Mouse (Mus musculus) thymus, adult 2 months (tissue): ENCODE measurements at regions not wholly inside any gene's neighbourhood (a gene's known extent, or its start where the extent isn't known, plus 50 kb on each side); places are given as distances from the start of the nearest gene placed in this dataset.

ENCODE experiments used
- DNase-seq: peaks from one replicate; pipeline ENCODE4 v3.0.0; 2021
- H3K27ac ChIP-seq: fragments of 200-500 bp; 2 replicates; pipeline ENCODE4 v1.5.1; 2012; ENCODE audit warnings: low read length, control low read depth; ENCODE audit not compliant: control insufficient read depth, insufficient read depth
- H3K27me3 ChIP-seq: fragments of 200-500 bp; 2 replicates; pipeline ENCODE4 v1.6.1; 2012; ENCODE audit warnings: mild to moderate bottlenecking, low read length, moderate library complexity, mixed read lengths; ENCODE audit not compliant: control insufficient read depth, insufficient read depth
- H3K36me3 ChIP-seq: fragments of 200-500 bp; 2 replicates; pipeline ENCODE4 v1.6.1; 2012; ENCODE audit warnings: mild to moderate bottlenecking, low read length, moderate library complexity; ENCODE audit not compliant: control insufficient read depth, insufficient read depth
- H3K4me1 ChIP-seq: fragments of 200-500 bp; replicated peaks from 2 replicates; pipeline ENCODE4 v1.6.1; 2012; ENCODE audit warnings: low read length; ENCODE audit not compliant: control insufficient read depth, insufficient read depth
- H3K4me3 ChIP-seq: fragments of 200-500 bp; 2 replicates; pipeline ENCODE4 v1.5.1; 2012; ENCODE audit warnings: mild to moderate bottlenecking, low read length, control low read depth, moderate library complexity; ENCODE audit not compliant: control insufficient read depth, insufficient read depth
- CTCF ChIP-seq: fragments of 200-500 bp; IDR thresholded peaks from 2 replicates; pipeline ENCODE4 v1.5.1; 2012; ENCODE audit warnings: mild to moderate bottlenecking, control low read depth, low read length, moderate library complexity, borderline replicate concordance; ENCODE audit not compliant: control insufficient read depth, poor library complexity, insufficient read depth; ENCODE audit errors: extremely low read depth
- POLR2A ChIP-seq: fragments of 200-500 bp; IDR thresholded peaks from 2 replicates; pipeline ENCODE4 v1.6.1; 2012; ENCODE audit warnings: mild to moderate bottlenecking, low read length, control low read depth, moderate library complexity; ENCODE audit not compliant: control insufficient read depth, poor library complexity, insufficient read depth; ENCODE audit errors: extremely low read depth
- WGBS: fragments of 180-500 bp; shearing (Covaris S2); methylation state at CpG from one replicate; pipeline ENCODE4 v1.1.7; 2018; 5-methylcytosine and 5-hydroxymethylcytosine counted together

DNA sequence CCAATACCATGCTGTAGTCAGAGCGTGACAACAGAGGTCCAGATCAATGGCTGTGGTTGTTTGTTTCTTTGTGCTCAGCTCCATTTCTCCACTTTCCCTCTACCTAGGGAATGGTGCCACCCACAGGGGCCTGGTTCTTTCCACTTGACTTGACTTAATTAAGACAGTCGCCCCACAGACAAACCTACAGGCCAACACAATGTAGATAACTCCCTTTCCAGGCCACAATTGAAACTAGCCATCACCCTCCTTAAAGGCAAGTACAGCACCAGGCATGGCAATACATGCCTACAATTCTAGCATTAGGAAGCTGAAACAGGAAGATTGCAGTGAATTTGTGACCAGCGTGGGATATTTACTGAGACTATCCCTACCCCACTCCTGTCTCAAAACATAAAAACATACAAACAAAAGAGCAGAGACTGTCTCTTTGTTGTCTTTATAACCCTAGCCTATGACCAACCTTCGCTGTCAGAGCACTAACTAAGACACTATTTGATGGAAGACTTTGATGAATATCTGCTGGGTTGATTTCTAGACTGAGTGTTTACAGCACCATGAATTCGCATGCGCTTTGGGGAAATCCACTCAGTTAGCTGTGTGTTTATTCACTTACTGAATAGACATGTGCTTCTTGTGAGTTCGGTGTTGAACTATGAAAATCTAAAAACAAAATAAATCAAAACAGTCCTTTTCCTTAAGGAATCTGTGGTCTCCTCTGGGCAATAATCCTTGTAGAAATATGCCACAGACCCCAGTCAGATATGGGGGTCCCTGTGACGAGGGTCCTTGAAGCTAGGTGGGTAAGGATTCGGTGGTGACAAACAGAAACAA, 116.7 kb upstream of the Cpm start:
- no peak overlapping the region for H3K4me3 ChIP-seq
- no peak overlapping the region for H3K27ac ChIP-seq
- TF ChIP-seq POLR2A (no peak), CTCF (no peak)
- no peak for DNase-seq
- H3K27me3 ChIP-seq: no peaks in the 10 kb centered on the region
- no peaks in the 10 kb centered on the region for H3K4me1 ChIP-seq
- 96% methylated on average over 9 of the region's 9 CpGs for WGBS
- H3K36me3 ChIP-seq: no peaks in the 10 kb centered on the region

GRCm38 (mm10) chr10:117511483-117512406, 117.6 kb upstream of the Cpm start:
- 93% methylated on average over 8 of the region's 8 CpGs for WGBS
- TF ChIP-seq POLR2A (no peak), CTCF (no peak)
- H3K27ac ChIP-seq: no peak overlapping the region

DNA sequence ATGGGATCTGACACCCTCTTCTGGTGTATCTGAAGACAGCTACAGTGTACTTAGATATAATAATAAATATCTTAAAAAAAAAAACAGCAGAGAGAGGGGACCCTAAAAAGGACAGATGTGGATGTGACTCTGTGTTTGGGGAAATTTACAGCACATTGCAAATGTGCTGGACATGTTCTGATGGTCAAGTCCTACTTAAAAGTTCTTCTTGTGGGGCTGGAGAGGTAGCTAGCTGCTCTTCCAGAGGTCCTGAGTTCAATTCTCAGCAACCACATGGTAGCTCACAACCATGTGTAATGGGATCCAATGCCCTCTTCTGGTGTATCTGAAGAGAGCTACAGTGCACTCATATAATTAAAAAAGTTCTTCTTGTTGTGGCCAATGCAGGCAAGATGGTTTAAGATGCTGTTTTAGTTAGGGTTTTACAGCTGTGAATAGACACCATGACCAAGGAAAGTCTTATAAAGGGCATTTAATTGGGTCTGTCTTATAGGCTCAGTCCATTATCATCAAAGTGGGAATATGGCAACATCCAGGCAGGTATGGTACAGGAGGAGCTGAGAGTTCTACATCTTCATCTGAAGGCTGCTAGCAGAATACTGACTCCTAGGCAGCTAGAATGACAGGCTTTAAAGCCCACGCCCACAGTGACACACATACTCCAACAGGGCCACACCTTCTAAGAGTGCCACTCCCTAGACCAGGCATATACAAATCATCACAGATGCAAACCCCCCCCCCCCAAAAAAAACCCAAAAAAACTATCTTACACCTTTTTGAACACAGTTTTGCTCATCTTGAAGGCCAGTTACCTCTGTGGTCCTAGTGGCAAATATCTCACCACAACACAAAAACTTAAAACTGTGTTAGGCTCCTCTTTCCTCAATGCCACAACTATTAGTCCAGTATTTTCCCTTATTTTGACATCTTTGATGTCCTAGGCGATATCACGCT, 118.5 kb upstream of the Cpm start:
- H3K27ac ChIP-seq: no peak overlapping the region
- H3K27me3 ChIP-seq: no peaks in the 10 kb centered on the region
- DNase-seq: no peak
- TF ChIP-seq CTCF: no peak
- TF ChIP-seq POLR2A: no peak
- no peak overlapping the region for H3K4me3 ChIP-seq
- H3K4me1 ChIP-seq: no peaks in the 10 kb centered on the region
- H3K36me3 ChIP-seq: no peaks in the 10 kb centered on the region
- 93% methylated on average over 3 of the region's 3 CpGs for WGBS

More at GRCm38 (mm10) chr10:117511483-117512406, 117.6 kb upstream of the Cpm start:
- H3K4me1 ChIP-seq: no peaks in the 10 kb centered on the region
- H3K27me3 ChIP-seq: no peaks in the 10 kb centered on the region
- H3K4me3 ChIP-seq: no peak overlapping the region
- no peaks in the 10 kb centered on the region for H3K36me3 ChIP-seq
- no peak for DNase-seq

DNA sequence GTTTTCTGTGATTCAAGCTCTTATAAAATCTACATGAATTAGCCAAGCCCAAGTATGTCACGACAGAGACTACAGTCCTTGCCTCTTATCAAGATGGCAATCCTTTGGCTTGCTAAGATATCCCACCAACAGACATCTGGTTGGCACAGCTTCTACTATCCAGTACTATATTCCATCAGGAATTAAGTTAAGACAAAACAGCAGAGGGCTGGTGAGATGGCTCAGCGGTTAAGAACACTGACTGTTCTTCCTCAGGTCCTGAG, 119.1 kb upstream of the Cpm start:
- no peaks in the 10 kb centered on the region for H3K36me3 ChIP-seq
- TF ChIP-seq POLR2A: no peak
- no peak for TF ChIP-seq CTCF
- 95% methylated on average over 2 of the region's 2 CpGs for WGBS
- no peak overlapping the region for H3K4me3 ChIP-seq
- DNase-seq: no peak
- no peaks in the 10 kb centered on the region for H3K27me3 ChIP-seq
- H3K4me1 ChIP-seq: no peaks in the 10 kb centered on the region
- no peak overlapping the region for H3K27ac ChIP-seq

GRCm38 (mm10) chr10:117509431-117510223, 119.7 kb upstream of the Cpm start:
- Histone ChIP-seq H3K4me3 (no peak overlapping the region), H3K27me3 (no peaks in the 10 kb centered on the region), H3K36me3 (no peaks in the 10 kb centered on the region), H3K27ac (no peak overlapping the region), H3K4me1 (no peaks in the 10 kb centered on the region)
- no peak for TF ChIP-seq POLR2A
- TF ChIP-seq CTCF: no peak
- DNase-seq: no peak
- 90% methylated on average over 9 of the region's 9 CpGs for WGBS
